Mouse (Mus musculus): ENCODE data around the gene Nmrk1. TPM values are rescaled to one million over a fixed set of nuclear protein-coding genes. Genes with fewer than 3 reads are reported as not detected.

Nmrk1 gene
- polyA plus RNA-seq, 1 experiment from 2014 or later = 6.7 TPM

GRCm38 (mm10) chr19:18666966-18667365, 35.2 kb downstream of the Nmrk1 start:
- Histone ChIP-seq H3K9ac (ENCODE audit: low read depth, low read length) (no peak overlapping the region), H3K4me1 (ENCODE audit: control insufficient read depth, insufficient read depth, low read length) (peaks cover 7% of the 10 kb centered on the region), H3K27ac (ENCODE audit: low read length) (no peak overlapping the region), H3K9me3 (replicated peaks; ENCODE audit: control insufficient read depth, low read length, poor library complexity, severe bottlenecking) (no peaks in the 10 kb centered on the region), H3K4me2 (ENCODE audit: low read length) (no peak overlapping the region), H3K4me3 (ENCODE audit: low read depth, low read length) (no peak overlapping the region), H3K27me3 (ENCODE audit: control insufficient read depth, insufficient read depth, low read depth, low read length) (no peaks in the 10 kb centered on the region), H3K36me3 (ENCODE audit: control insufficient read depth, insufficient read depth, low read length) (no peaks in the 10 kb centered on the region)
- no peak for ATAC-seq
- WGBS = 74% methylated on average over 7 of the region's 7 CpGs

- no peak for ATAC-seq
- Histone ChIP-seq H3K27me3 (ENCODE audit: control insufficient read depth, insufficient read depth, low read depth, low read length) (no peaks in the 10 kb centered on the region), H3K9ac (ENCODE audit: low read depth, low read length) (no peak overlapping the region), H3K4me3 (ENCODE audit: low read depth, low read length) (no peak overlapping the region), H3K27ac (ENCODE audit: low read length) (no peak overlapping the region), H3K9me3 (replicated peaks; ENCODE audit: control insufficient read depth, low read length, poor library complexity, severe bottlenecking) (no peaks in the 10 kb centered on the region), H3K4me1 (ENCODE audit: control insufficient read depth, insufficient read depth, low read length) (peaks cover 23% of the 10 kb centered on the region), H3K4me2 (ENCODE audit: low read length) (no peak overlapping the region), H3K36me3 (ENCODE audit: control insufficient read depth, insufficient read depth, low read length) (no peaks in the 10 kb centered on the region)
- WGBS = 68% methylated on average over 7 of the region's 7 CpGs
Measured at GRCm38 (mm10) chr19:18669551-18669950, 37.8 kb downstream of the Nmrk1 start.

DNA sequence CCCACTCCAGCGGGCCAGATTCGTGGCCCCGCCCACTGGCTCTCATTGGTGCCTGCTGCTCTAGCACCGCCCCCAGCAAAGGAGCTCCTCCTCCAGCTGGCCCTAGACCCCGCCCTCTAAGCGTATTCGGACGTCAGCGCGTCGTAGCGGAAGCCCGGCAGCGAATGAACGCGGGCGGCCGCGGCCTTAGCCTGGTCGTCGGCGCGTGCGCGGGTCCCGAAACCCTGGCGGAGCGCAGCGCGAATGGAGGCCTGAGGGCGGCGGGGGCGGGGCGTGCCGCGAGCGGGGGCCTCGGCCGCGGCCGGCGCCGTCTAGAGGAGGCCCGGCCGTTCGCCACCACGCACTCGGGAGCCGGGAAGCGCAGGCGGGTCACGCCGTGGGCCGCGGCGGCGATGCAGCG, 38.9 kb downstream of the Nmrk1 start, which contains the start of gene Carnmt1:
Gene Carnmt1 (plus strand): TSS at position 157 of the 400 bp plus-strand sequence.
- H3K4me2 ChIP-seq (ENCODE audit: low read length) = peak within 1 kb of the TSS; percentile 60
- no peaks in the 10 kb centered on the region for H3K9me3 ChIP-seq (replicated peaks; ENCODE audit: control insufficient read depth, low read length, poor library complexity, severe bottlenecking)
- under 1% methylated on average over 43 of the region's 58 CpGs for WGBS
- H3K9ac ChIP-seq (ENCODE audit: low read depth, low read length) = peak within 1 kb of the TSS; percentile 80
- H3K4me1 ChIP-seq (ENCODE audit: control insufficient read depth, insufficient read depth, low read length) = peaks cover 23% of the 10 kb centered on the region
- no peaks in the 10 kb centered on the region for H3K27me3 ChIP-seq (ENCODE audit: control insufficient read depth, insufficient read depth, low read depth, low read length)
- H3K4me3 ChIP-seq (ENCODE audit: low read depth, low read length) = peak within 1 kb of the TSS; percentile 87
- peak within 1 kb of the TSS; percentile 80 for H3K27ac ChIP-seq (ENCODE audit: low read length)
- ATAC-seq = peak; percentile 98
- no peaks in the 10 kb centered on the region for H3K36me3 ChIP-seq (ENCODE audit: control insufficient read depth, insufficient read depth, low read length)

DNA sequence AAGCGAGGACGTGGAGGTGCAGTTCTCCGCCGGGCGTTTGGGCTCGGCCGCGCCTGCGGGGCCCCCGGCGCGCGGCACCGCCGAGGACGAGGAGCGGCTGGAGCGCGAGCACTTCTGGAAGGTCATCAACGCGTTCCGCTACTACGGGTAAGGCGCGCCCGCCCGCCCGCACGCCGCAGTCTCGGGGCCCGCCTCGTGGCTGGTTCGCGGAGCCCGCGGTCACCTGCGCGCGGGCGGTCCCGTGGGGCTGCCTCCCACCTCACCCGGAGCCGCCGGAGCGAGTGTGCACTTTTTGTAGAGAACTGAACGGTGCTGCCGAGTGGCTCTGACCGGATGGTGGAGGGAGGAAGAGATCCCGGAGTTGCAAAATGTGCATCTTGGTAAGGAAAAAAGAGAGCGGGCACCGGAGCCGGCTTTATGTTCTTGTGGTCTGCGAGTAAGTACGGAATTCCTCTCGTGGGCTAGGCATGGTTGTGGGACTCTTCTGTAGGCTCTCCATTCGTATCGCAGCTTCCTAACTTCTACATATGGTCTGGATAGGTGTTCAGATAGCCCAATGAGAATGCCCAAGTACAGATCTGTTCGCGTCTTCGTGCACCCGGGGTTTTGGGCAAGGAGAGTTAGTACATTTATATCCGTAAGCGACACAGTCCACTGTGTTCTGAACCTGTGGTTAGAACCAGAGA, 39.4 kb downstream of the Nmrk1 start:
- Histone ChIP-seq H3K4me1 (ENCODE audit: control insufficient read depth, insufficient read depth, low read length) (peaks cover 23% of the 10 kb centered on the region), H3K27ac (ENCODE audit: low read length) (peak overlapping the region; percentile 80), H3K9me3 (replicated peaks; ENCODE audit: control insufficient read depth, low read length, poor library complexity, severe bottlenecking) (no peaks in the 10 kb centered on the region), H3K4me2 (ENCODE audit: low read length) (peak overlapping the region; percentile 60), H3K4me3 (ENCODE audit: low read depth, low read length) (peak overlapping the region; percentile 87), H3K9ac (ENCODE audit: low read depth, low read length) (peak overlapping the region; percentile 80), H3K27me3 (ENCODE audit: control insufficient read depth, insufficient read depth, low read depth, low read length) (no peaks in the 10 kb centered on the region), H3K36me3 (ENCODE audit: control insufficient read depth, insufficient read depth, low read length) (no peaks in the 10 kb centered on the region)
- under 1% methylated on average over 46 of the region's 64 CpGs for WGBS
- ATAC-seq = peak; percentile 81

DNA sequence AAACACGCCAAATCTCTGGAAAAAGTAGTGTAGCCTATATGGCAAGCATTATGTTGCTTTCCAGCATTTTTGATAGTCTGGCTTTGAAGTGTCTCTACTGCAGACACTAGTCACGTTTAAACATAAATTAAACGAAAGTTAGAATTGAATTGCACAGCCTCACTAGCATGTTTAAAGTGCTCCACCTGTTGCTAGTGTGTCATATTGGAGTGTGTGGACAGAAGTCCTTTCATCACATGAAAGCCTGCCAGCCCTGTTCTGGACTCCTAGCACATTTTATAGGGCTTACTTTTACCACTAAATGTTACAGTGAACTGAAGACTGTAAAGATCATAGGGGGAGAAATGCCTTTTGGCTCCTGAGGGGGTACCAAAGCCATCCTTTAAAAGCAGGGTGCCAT, 40.7 kb downstream of the Nmrk1 start:
- peak overlapping the region; percentile 60 for H3K4me2 ChIP-seq (ENCODE audit: low read length)
- H3K9me3 ChIP-seq (replicated peaks; ENCODE audit: control insufficient read depth, low read length, poor library complexity, severe bottlenecking) = no peaks in the 10 kb centered on the region
- H3K9ac ChIP-seq (ENCODE audit: low read depth, low read length) = no peak overlapping the region
- H3K36me3 ChIP-seq (ENCODE audit: control insufficient read depth, insufficient read depth, low read length) = no peaks in the 10 kb centered on the region
- no peak overlapping the region for H3K4me3 ChIP-seq (ENCODE audit: low read depth, low read length)
- H3K27ac ChIP-seq (ENCODE audit: low read length) = no peak overlapping the region
- WGBS = 54% methylated on average over 3 of the region's 3 CpGs
- peaks cover 23% of the 10 kb centered on the region for H3K4me1 ChIP-seq (ENCODE audit: control insufficient read depth, insufficient read depth, low read length)
- no peaks in the 10 kb centered on the region for H3K27me3 ChIP-seq (ENCODE audit: control insufficient read depth, insufficient read depth, low read depth, low read length)
- no peak for ATAC-seq

DNA sequence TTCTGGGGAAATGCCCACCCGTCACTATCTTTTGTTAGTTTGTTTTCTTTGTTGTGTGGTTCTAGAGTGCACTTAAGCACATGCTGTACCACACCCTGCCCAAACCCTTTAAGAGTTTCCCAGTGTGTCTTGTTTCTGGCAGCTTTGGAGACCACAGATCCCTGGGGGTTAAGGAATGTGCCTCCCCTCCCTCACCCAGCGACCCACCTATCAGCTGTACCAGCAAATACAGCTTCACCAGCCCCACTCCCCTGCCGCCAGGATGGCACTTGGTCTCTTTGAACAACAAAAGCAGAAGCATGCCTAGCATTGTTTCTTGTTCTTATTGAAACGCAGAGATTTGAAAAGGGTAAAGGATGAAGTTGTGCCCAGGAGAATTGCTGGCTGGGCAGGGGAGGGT, 41.4 kb downstream of the Nmrk1 start:
- H3K9ac ChIP-seq (ENCODE audit: low read depth, low read length) = no peak overlapping the region; the same call in 1 of the 2 replicates
- H3K27me3 ChIP-seq (ENCODE audit: control insufficient read depth, insufficient read depth, low read depth, low read length) = no peaks in the 10 kb centered on the region
- peak overlapping the region; percentile 60 for H3K4me2 ChIP-seq (ENCODE audit: low read length)
- H3K9me3 ChIP-seq (replicated peaks; ENCODE audit: control insufficient read depth, low read length, poor library complexity, severe bottlenecking) = no peaks in the 10 kb centered on the region
- no peak for ATAC-seq
- H3K4me3 ChIP-seq (ENCODE audit: low read depth, low read length) = peak overlapping the region; percentile 17; the same call in 1 of the 2 replicates
- H3K27ac ChIP-seq (ENCODE audit: low read length) = no peak overlapping the region
- peaks cover 23% of the 10 kb centered on the region for H3K4me1 ChIP-seq (ENCODE audit: control insufficient read depth, insufficient read depth, low read length)
- no peaks in the 10 kb centered on the region for H3K36me3 ChIP-seq (ENCODE audit: control insufficient read depth, insufficient read depth, low read length)
- 9% methylated on average over 4 of the region's 4 CpGs for WGBS

- Histone ChIP-seq H3K9ac (ENCODE audit: low read depth, low read length) (no peak overlapping the region), H3K27ac (ENCODE audit: low read length) (no peak overlapping the region), H3K4me2 (ENCODE audit: low read length) (no peak overlapping the region), H3K27me3 (ENCODE audit: control insufficient read depth, insufficient read depth, low read depth, low read length) (no peaks in the 10 kb centered on the region), H3K9me3 (replicated peaks; ENCODE audit: control insufficient read depth, low read length, poor library complexity, severe bottlenecking) (no peaks in the 10 kb centered on the region; the same call in 1 of the 2 replicates), H3K36me3 (ENCODE audit: control insufficient read depth, insufficient read depth, low read length) (peaks cover 7% of the 10 kb centered on the region; the same call in 1 of the 2 replicates), H3K4me1 (ENCODE audit: control insufficient read depth, insufficient read depth, low read length) (no peaks in the 10 kb centered on the region), H3K4me3 (ENCODE audit: low read depth, low read length) (no peak overlapping the region)
- WGBS = 74% methylated on average over 4 of the region's 4 CpGs
- ATAC-seq = no peak
Measured at GRCm38 (mm10) chr19:18682142-18682541, 50.4 kb downstream of the Nmrk1 start.

DNA sequence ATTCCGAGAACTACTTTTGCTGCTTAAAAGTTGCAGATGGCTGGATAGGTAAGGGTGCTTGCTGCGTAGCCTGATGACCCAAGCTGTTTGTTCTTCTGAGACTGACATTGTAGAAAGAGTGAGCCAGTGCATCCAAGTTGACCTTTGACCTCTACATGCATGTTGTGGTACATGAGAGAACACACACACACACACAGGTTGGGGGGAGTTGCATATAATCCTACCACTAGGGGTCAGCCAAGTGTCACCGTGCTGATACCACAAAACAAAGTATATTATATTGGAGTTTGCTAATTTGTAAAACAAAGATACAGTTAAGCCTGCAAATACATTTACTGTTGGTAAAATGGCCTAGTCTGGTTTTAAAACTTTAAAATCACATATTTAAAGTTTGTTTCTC, 55.8 kb downstream of the Nmrk1 start:
- H3K36me3 ChIP-seq (ENCODE audit: control insufficient read depth, insufficient read depth, low read length) = no peaks in the 10 kb centered on the region
- H3K27ac ChIP-seq (ENCODE audit: low read length) = no peak overlapping the region
- WGBS = 77% methylated on average over 3 of the region's 3 CpGs
- H3K27me3 ChIP-seq (ENCODE audit: control insufficient read depth, insufficient read depth, low read depth, low read length) = no peaks in the 10 kb centered on the region
- no peaks in the 10 kb centered on the region for H3K9me3 ChIP-seq (replicated peaks; ENCODE audit: control insufficient read depth, low read length, poor library complexity, severe bottlenecking)
- H3K4me1 ChIP-seq (ENCODE audit: control insufficient read depth, insufficient read depth, low read length) = no peaks in the 10 kb centered on the region
- no peak for ATAC-seq
- H3K4me3 ChIP-seq (ENCODE audit: low read depth, low read length) = no peak overlapping the region
- H3K9ac ChIP-seq (ENCODE audit: low read depth, low read length) = no peak overlapping the region
- H3K4me2 ChIP-seq (ENCODE audit: low read length) = no peak overlapping the region

GRCm38 (mm10) chr19:18692176-18692575, 60.4 kb downstream of the Nmrk1 start:
- Histone ChIP-seq H3K27me3 (ENCODE audit: control insufficient read depth, insufficient read depth, low read depth, low read length) (no peaks in the 10 kb centered on the region), H3K9ac (ENCODE audit: low read depth, low read length) (no peak overlapping the region), H3K27ac (ENCODE audit: low read length) (no peak overlapping the region), H3K36me3 (ENCODE audit: control insufficient read depth, insufficient read depth, low read length) (peaks cover 4% of the 10 kb centered on the region; the same call in 1 of the 2 replicates), H3K9me3 (replicated peaks; ENCODE audit: control insufficient read depth, low read length, poor library complexity, severe bottlenecking) (no peaks in the 10 kb centered on the region), H3K4me1 (ENCODE audit: control insufficient read depth, insufficient read depth, low read length) (no peaks in the 10 kb centered on the region), H3K4me3 (ENCODE audit: low read depth, low read length) (no peak overlapping the region), H3K4me2 (ENCODE audit: low read length) (no peak overlapping the region)
- 90% methylated on average over 3 of the region's 3 CpGs for WGBS
- no peak for ATAC-seq
